Mouse (Mus musculus) olfactory bulb, adult 2 months (tissue): ENCODE data around the gene Ephb2.

Experiments
- CTCF ChIP-seq: fragments of 200-500 bp; IDR thresholded peaks from 2 replicates; pipeline ENCODE4 v1.5.1; 2012; ENCODE audit warnings: low read depth, mild to moderate bottlenecking, low read length, moderate library complexity; ENCODE audit not compliant: insufficient read depth
- POLR2A ChIP-seq: fragments of 200-500 bp; IDR thresholded peaks from 2 replicates; pipeline ENCODE4 v1.6.1; 2012; ENCODE audit warnings: mild to moderate bottlenecking, low read depth, low read length, moderate library complexity; ENCODE audit not compliant: insufficient read depth

DNA sequence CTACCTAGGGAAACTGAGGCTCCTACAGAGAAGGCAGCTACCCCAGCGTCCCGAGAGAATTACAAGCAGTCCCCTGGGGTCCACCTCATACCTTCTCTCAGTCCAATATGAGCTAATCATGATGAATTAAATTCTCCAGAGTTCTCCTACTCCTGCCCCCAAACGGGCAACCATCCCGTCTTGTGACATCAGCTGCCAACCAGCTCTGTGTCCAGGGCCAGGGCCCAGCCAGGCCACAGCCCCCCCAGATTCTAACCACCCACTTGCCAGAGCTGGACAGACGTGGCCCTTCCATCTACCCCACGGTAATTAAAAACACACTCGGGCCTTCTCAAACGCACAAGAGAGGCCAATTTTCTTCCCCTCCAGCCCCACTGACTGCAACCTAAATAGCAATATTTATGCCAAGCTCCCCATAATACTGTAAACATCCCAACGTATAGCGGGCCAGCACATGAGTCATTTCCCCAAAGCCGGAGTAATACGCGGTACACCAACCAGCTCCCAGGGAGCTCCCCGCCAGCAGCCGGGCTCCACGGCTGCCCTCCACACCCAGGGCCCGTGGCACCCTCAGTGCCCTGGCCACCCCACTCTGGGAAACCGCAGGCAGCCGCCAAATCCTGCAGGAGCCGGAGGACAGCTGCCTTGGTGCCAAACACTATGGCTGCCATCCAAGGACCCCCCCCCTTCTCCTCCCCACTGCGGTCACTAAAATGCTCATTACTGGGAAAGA, 2.0 kb downstream of the Ephb2 start:
- no peak for TF ChIP-seq CTCF
- TF ChIP-seq POLR2A = no peak
